Mouse (Mus musculus) lung, postnatal 0 days (tissue): ENCODE results near the gene Clcc1.
"Not testable (repeated sequence)": the region's sequence is repeated elsewhere in the genome, so short reads cannot be mapped to it uniquely, and the experiment has no call there.

Source experiments
- CTCF ChIP-seq: IDR thresholded peaks from 2 replicates; pipeline ENCODE4 v1.5.1; 2016; ENCODE audit warnings: antibody characterized with exemption, mild to moderate bottlenecking
- EP300 ChIP-seq: IDR thresholded peaks from 2 replicates; pipeline ENCODE4 v1.6.1; 2016; ENCODE audit warnings: antibody characterized with exemption, mild to moderate bottlenecking, control low read depth

DNA sequence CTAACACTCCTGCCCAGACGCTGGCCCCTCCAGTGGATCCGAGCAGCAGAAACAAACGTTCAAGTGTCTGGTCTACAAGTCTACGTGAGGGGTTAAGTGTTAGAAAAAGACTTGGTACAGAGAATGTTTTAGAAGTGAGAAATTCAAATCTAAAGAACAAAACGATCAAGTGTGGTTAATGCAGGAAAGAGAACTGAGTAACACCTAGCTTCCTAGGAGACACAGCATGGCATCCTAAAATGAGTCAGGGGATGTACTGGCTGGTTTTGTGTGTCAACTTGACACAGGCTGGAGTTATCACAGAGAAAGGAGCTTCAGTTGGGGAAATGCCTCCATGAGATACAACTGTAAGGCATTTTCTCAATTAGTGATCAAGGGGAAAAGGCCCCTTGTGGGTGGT is 29.9 kb downstream of the Clcc1 start:
- not testable (repeated sequence) for TF ChIP-seq CTCF, EP300
